Mouse (Mus musculus) embryonic facial prominence, embryonic 13.5 days (tissue): ENCODE measurements around the gene Klhl42. TPM values are rescaled to one million over a fixed set of nuclear protein-coding genes. Genes with fewer than 3 reads are reported as not detected.

ENCODE experiments used
- ATAC-seq: fragments of 200-750 bp; cut with Nextera tagmentation; 2 replicates; pipeline ENCODE4 v1.8.0; 2017; ENCODE audit warnings: low read depth; ENCODE audit not compliant: insufficient number of reproducible peaks, insufficient read depth, low FRiP score, low TSS enrichment
- H3K27ac ChIP-seq: fragments of 300-500 bp; sonication (generic); 2 replicates; pipeline ENCODE4 v1.5.1; 2015; ENCODE audit warnings: moderate library complexity, mild to moderate bottlenecking, inconsistent platforms
- H3K27me3 ChIP-seq: fragments of 300-500 bp; sonication (generic); 2 replicates; pipeline ENCODE4 v1.6.1; 2015; ENCODE audit warnings: mild to moderate bottlenecking, inconsistent platforms
- H3K36me3 ChIP-seq: fragments of 300-500 bp; sonication (generic); 2 replicates; pipeline ENCODE4 v1.6.1; 2015; ENCODE audit warnings: mild to moderate bottlenecking, inconsistent platforms
- H3K4me1 ChIP-seq: fragments of 300-500 bp; sonication (generic); 2 replicates; pipeline ENCODE4 v1.6.1; 2015; ENCODE audit warnings: inconsistent platforms
- H3K4me2 ChIP-seq: fragments of 300-500 bp; sonication (generic); 2 replicates; pipeline ENCODE4 v1.6.1; 2015; ENCODE audit warnings: moderate library complexity, mild to moderate bottlenecking, inconsistent platforms
- H3K4me3 ChIP-seq: fragments of 300-500 bp; sonication (generic); 2 replicates; pipeline ENCODE4 v1.5.1; 2015; ENCODE audit warnings: mild to moderate bottlenecking, inconsistent platforms
- H3K9ac ChIP-seq: fragments of 300-500 bp; sonication (generic); 2 replicates; pipeline ENCODE4 v1.6.1; 2015; ENCODE audit warnings: mild to moderate bottlenecking, inconsistent platforms
- H3K9me3 ChIP-seq: fragments of 300-500 bp; sonication (generic); 2 replicates; pipeline ENCODE4 v1.6.1; 2016; ENCODE audit warnings: inconsistent platforms
- WGBS: fragments of 180-500 bp; shearing (Covaris S2); methylation state at CpG from one replicate; pipeline ENCODE4 v1.1.7; 2015; ENCODE audit warnings: mixed read lengths; 5-methylcytosine and 5-hydroxymethylcytosine counted together
- polyA plus RNA-seq: library from polyadenylated mRNA; unstranded; fragments of >200 nt; fragmentation: Nextera tagmentation; extraction: Ambion mirVana; gene quantifications from 2 replicates; pipeline ENCODE4 v1.2.1, GENCODE M21; 2015

The Klhl42 gene
- 9.2 and 10.5 TPM in 2 replicates for polyA plus RNA-seq

GRCm38 (mm10) chr6:147091136-147092120, at the start of gene Klhl42:
TSS of gene Klhl42 (plus strand) at chr6:147091379.
- peaks cover 42% of the 10 kb centered on the region for H3K4me1 ChIP-seq
- H3K4me2 ChIP-seq = peak within 1 kb of the TSS; percentile 99
- peaks cover 13% of the 10 kb centered on the region for H3K36me3 ChIP-seq
- peak within 1 kb of the TSS; percentile 87 for H3K4me3 ChIP-seq
- H3K27me3 ChIP-seq = peaks cover 9% of the 10 kb centered on the region; the same call in 1 of the 2 replicates
- peak; percentile 82 for ATAC-seq
- under 1% methylated on average over 99 of the region's 99 CpGs for WGBS
- H3K9ac ChIP-seq = peak within 1 kb of the TSS; percentile 92
- H3K27ac ChIP-seq = peak within 1 kb of the TSS; percentile 84
- H3K9me3 ChIP-seq = no peaks in the 10 kb centered on the region

GRCm38 (mm10) chr6:147042291-147043290, 48.6 kb upstream of the Klhl42 start, which contains the start of gene Mrps35:
TSS of gene Mrps35 (plus strand) at chr6:147042764.
- peaks cover 4% of the 10 kb centered on the region; the same call in 1 of the 2 replicates for H3K27me3 ChIP-seq
- H3K9ac ChIP-seq = peak within 1 kb of the TSS; percentile 96

GRCm38 (mm10) chr6:147043633-147044032, 47.5 kb upstream of the Klhl42 start:
- no peak for ATAC-seq
- H3K4me2 ChIP-seq = peak overlapping the region; percentile 72
- H3K27ac ChIP-seq = no peak overlapping the region
- peaks cover 11% of the 10 kb centered on the region for H3K4me1 ChIP-seq
- peaks cover 4% of the 10 kb centered on the region; the same call in 1 of the 2 replicates for H3K27me3 ChIP-seq
- H3K9ac ChIP-seq = peak overlapping the region; percentile 96
- H3K36me3 ChIP-seq = peaks cover 25% of the 10 kb centered on the region
- peak overlapping the region; percentile 88 for H3K4me3 ChIP-seq
- 45% methylated on average over 7 of the region's 7 CpGs for WGBS
- H3K9me3 ChIP-seq = no peaks in the 10 kb centered on the region

More at GRCm38 (mm10) chr6:147042291-147043290, 48.6 kb upstream of the Klhl42 start, which contains the start of gene Mrps35:
- 3% methylated on average over 65 of the region's 66 CpGs for WGBS
- peak; percentile 94 for ATAC-seq
- peak within 1 kb of the TSS; percentile 72 for H3K4me2 ChIP-seq
- no peaks in the 10 kb centered on the region for H3K9me3 ChIP-seq
- H3K36me3 ChIP-seq = peaks cover 15% of the 10 kb centered on the region
- H3K4me1 ChIP-seq = peaks cover 11% of the 10 kb centered on the region
- H3K27ac ChIP-seq = peak within 1 kb of the TSS; percentile 89
- H3K4me3 ChIP-seq = peak within 1 kb of the TSS; percentile 88

GRCm38 (mm10) chr6:147049239-147049805, 41.9 kb upstream of the Klhl42 start:
- H3K9me3 ChIP-seq = no peaks in the 10 kb centered on the region
- H3K4me3 ChIP-seq = no peak overlapping the region
- no peak overlapping the region for H3K4me2 ChIP-seq
- H3K36me3 ChIP-seq = peaks cover 72% of the 10 kb centered on the region
- no peaks in the 10 kb centered on the region for H3K27me3 ChIP-seq
- H3K9ac ChIP-seq = no peak overlapping the region
- 93% methylated on average over 13 of the region's 13 CpGs for WGBS
- H3K4me1 ChIP-seq = peaks cover under 1% of the 10 kb centered on the region; the same call in 1 of the 2 replicates
- ATAC-seq = no peak
- H3K27ac ChIP-seq = no peak overlapping the region

GRCm38 (mm10) chr6:147051666-147052065, 39.5 kb upstream of the Klhl42 start:
- no peak overlapping the region for H3K4me2 ChIP-seq
- no peak overlapping the region for H3K9ac ChIP-seq
- peaks cover 88% of the 10 kb centered on the region for H3K36me3 ChIP-seq
- 95% methylated on average over 8 of the region's 8 CpGs for WGBS
- no peak for ATAC-seq
- no peak overlapping the region for H3K27ac ChIP-seq
- no peaks in the 10 kb centered on the region for H3K27me3 ChIP-seq
- no peak overlapping the region for H3K4me3 ChIP-seq
- peaks cover 4% of the 10 kb centered on the region; the same call in 1 of the 2 replicates for H3K4me1 ChIP-seq
- H3K9me3 ChIP-seq = no peaks in the 10 kb centered on the region

GRCm38 (mm10) chr6:147052440-147052839, 38.7 kb upstream of the Klhl42 start:
- H3K4me2 ChIP-seq = no peak overlapping the region
- no peak overlapping the region for H3K27ac ChIP-seq
- no peak overlapping the region for H3K4me3 ChIP-seq
- peaks cover 90% of the 10 kb centered on the region for H3K36me3 ChIP-seq
- peaks cover 4% of the 10 kb centered on the region; the same call in 1 of the 2 replicates for H3K4me1 ChIP-seq
- no peaks in the 10 kb centered on the region for H3K27me3 ChIP-seq
- no peaks in the 10 kb centered on the region for H3K9me3 ChIP-seq
- H3K9ac ChIP-seq = no peak overlapping the region
- ATAC-seq = no peak
- 93% methylated on average over 9 of the region's 9 CpGs for WGBS

GRCm38 (mm10) chr6:147053785-147054646, 37.2 kb upstream of the Klhl42 start:
- Histone ChIP-seq H3K9ac (no peak overlapping the region), H3K27me3 (no peaks in the 10 kb centered on the region), H3K4me1 (peaks cover 4% of the 10 kb centered on the region; the same call in 1 of the 2 replicates), H3K4me2 (no peak overlapping the region), H3K36me3 (peaks cover 84% of the 10 kb centered on the region), H3K27ac (no peak overlapping the region), H3K9me3 (no peaks in the 10 kb centered on the region), H3K4me3 (no peak overlapping the region)
- WGBS = 78% methylated on average over 19 of the region's 19 CpGs
- ATAC-seq = no peak

GRCm38 (mm10) chr6:147055374-147055977, 35.7 kb upstream of the Klhl42 start:
- no peak for ATAC-seq
- Histone ChIP-seq H3K9me3 (no peaks in the 10 kb centered on the region), H3K4me2 (no peak overlapping the region), H3K27ac (no peak overlapping the region), H3K4me1 (peaks cover 4% of the 10 kb centered on the region; the same call in 1 of the 2 replicates), H3K9ac (no peak overlapping the region), H3K27me3 (no peaks in the 10 kb centered on the region), H3K4me3 (no peak overlapping the region), H3K36me3 (peaks cover 82% of the 10 kb centered on the region)
- WGBS = 73% methylated on average over 10 of the region's 10 CpGs

- Histone ChIP-seq H3K27me3 (no peaks in the 10 kb centered on the region), H3K9me3 (no peaks in the 10 kb centered on the region), H3K27ac (no peak overlapping the region), H3K4me1 (peaks cover 11% of the 10 kb centered on the region; the same call in 1 of the 2 replicates), H3K4me3 (no peak overlapping the region), H3K9ac (no peak overlapping the region), H3K36me3 (peaks cover 72% of the 10 kb centered on the region), H3K4me2 (no peak overlapping the region)
- no peak for ATAC-seq
- WGBS = 75% methylated on average over 7 of the region's 7 CpGs
These were observed 31.9 kb upstream of the Klhl42 start for GRCm38 (mm10) chr6:147059326-147059725.

- H3K4me1 ChIP-seq = peaks cover 7% of the 10 kb centered on the region; the same call in 1 of the 2 replicates
- no peaks in the 10 kb centered on the region for H3K27me3 ChIP-seq
- WGBS = 75% methylated on average over 9 of the region's 9 CpGs
- ATAC-seq = no peak
- no peak overlapping the region for H3K27ac ChIP-seq
- H3K4me3 ChIP-seq = no peak overlapping the region
- H3K4me2 ChIP-seq = no peak overlapping the region
- H3K9ac ChIP-seq = no peak overlapping the region
- peaks cover 62% of the 10 kb centered on the region for H3K36me3 ChIP-seq
- H3K9me3 ChIP-seq = no peaks in the 10 kb centered on the region
These were observed 29.5 kb upstream of the Klhl42 start for GRCm38 (mm10) chr6:147061630-147062029.
